Mouse (Mus musculus) G1E (cell line): Measurements from ENCODE around the gene Mok.

ENCODE experiments used
- CTCF ChIP-seq: IDR thresholded peaks from 2 replicates; pipeline ENCODE4 v1.5.1; 2012; ENCODE audit warnings: low read depth, low read length, inconsistent platforms, mixed read lengths
- GATA1 ChIP-seq: IDR thresholded peaks from 2 replicates; pipeline ENCODE4 v1.6.1; 2012; ENCODE audit warnings: borderline replicate concordance, low read length, inconsistent platforms, mixed read lengths
- GATA2 ChIP-seq: IDR thresholded peaks from 2 replicates; pipeline ENCODE4 v1.6.1; 2012; ENCODE audit warnings: low read depth, low read length, inconsistent platforms, borderline replicate concordance
- POLR2AphosphoS5 ChIP-seq: IDR thresholded peaks from 2 replicates; pipeline ENCODE4 v1.6.1; 2012; ENCODE audit warnings: low read depth, low read length, inconsistent platforms; ENCODE audit not compliant: insufficient replicate concordance
- TAL1 ChIP-seq: conservative IDR thresholded peaks from 2 replicates; pipeline ENCODE4 v1.6.1; 2012; ENCODE audit warnings: low read depth, low read length, inconsistent platforms, mixed read lengths

GRCm38 (mm10) chr12:110764531-110764930 lies 76.2 kb downstream of the Mok start:
- TF ChIP-seq CTCF = no peak
- no peak for TF ChIP-seq TAL1
- no peak for TF ChIP-seq GATA1
- no peak for TF ChIP-seq GATA2
- no peak for TF ChIP-seq POLR2AphosphoS5
